Mouse (Mus musculus): Measurements from ENCODE around the gene 4931428L18Rik.

The 4931428L18Rik gene

DNA sequence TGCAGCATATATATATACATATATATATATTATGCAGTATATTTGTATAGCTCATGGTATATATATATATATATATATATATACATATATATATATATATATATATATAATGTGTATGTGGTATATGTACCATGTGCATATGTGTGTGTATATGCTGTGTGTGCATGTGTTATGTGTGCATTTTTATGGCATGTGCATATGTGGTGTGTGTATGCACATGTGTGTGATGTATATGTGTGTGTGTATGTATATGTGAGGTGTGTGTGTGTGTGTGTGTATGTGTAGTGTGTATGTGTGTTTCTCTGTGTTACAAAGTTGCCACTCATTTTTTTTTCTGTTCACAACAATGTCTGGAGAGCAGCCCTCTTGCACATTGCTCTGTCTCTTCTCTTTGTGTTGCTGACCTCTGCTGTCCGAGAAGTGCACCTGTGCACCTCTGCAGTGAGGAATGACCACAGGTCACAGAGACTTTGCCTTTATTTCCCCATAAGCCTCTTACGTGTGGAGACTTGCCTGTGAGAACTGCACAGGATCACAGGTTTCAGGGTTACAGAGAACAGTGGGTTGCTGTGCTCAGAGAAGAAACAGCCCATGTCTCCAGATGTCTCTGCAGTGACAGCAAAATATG lies 69.6 kb downstream of the 4931428L18Rik start:
- no peak for DNase-seq (ENCODE audit: low read depth in 2 of 2, low spot score in 2 of 2)

DNA sequence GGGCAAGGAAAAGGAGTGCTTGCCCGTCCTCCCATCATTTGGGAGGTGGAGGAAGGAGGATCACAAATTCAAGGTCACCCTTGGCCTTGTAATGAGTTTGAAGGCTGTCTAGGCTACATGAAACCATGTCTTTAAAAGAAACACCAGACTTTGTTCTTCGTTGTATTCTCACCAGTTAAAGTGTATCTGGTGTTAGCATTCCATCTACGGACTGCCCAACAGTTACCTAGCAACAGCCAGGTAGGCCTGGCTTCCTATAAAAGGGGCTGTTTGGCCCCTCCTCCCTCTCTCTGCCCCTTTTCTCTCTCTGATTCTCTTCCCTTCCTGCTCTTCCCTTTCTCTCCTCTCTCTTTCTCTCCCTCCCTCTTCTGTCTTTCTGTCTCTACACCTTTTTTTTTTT lies 71.9 kb downstream of the 4931428L18Rik start:
- no peak for DNase-seq (ENCODE audit: low read depth in 2 of 2, low spot score in 2 of 2)

DNA sequence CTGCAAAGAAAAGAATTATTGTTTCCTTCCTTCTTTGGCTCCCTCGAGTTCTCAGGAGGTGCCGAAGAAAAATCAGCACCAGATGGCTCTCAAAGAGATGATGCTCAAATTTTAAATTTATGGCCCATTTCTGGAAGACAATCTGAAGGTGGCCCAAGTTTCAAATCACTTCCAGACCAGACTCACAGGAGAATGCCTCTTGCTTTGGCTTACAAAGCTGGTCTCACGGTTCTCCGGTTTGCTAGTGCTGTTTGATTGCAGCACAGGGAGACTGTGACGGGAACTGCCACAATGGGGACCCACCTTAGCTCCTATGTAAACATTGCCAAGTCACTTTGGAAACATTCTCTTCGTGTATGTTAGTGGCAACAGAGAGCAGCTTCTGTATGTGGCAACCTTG lies 72.8 kb downstream of the 4931428L18Rik start:
- no peak for DNase-seq (ENCODE audit: low read depth in 2 of 2, low spot score in 2 of 2)

DNA sequence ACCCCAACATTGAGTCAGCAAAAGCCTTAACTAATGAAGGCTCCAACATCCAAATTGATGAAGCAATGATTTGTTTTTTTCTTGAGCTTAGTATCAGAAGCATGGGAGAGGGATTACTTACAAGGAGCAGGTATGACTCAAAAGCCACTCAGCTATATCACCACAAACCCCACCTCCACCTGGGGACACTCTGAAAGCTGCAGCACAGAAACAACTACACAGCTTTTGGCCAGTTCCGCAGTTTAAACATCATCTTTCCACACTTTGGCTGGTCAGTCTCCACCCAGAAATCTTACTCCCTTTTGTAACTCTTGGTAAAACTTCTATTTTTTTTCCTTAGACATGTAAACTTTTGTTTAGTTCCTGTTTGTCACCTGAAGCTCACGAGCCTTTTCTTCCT lies 78.9 kb downstream of the 4931428L18Rik start:
- DNase-seq (ENCODE audit: low read depth in 2 of 2, low spot score in 2 of 2) = no peak

GRCm38 (mm10) chr1:31142288-31143094 lies 80.0 kb downstream of the 4931428L18Rik start:
- DNase-seq (ENCODE audit: low read depth in 2 of 2, low spot score in 2 of 2) = no peak

GRCm38 (mm10) chr1:31138387-31138786 lies 84.1 kb downstream of the 4931428L18Rik start:
- DNase-seq (ENCODE audit: low read depth in 2 of 2, low spot score in 2 of 2) = no peak

DNA sequence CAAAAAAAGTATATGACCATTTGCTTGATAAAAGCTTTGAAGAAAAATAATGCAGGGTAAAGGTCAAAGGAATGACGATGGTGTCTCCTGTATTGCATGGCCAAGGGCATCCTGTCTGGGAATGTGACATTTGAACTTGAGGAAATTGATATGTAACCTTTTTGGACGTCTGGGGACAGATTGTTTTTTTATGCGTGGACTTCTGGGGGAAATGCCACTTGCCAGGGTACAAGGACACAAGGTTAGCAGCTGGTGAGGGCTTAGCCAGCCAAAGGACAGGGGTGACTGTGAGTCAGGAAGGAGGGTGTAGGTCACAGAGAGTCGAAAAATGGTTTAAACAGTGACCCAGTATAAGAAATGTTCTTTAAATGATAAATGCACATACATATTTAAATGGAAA lies 109.0 kb downstream of the 4931428L18Rik start:
- no peak for DNase-seq (ENCODE audit: low read depth in 2 of 2, low spot score in 2 of 2)

DNA sequence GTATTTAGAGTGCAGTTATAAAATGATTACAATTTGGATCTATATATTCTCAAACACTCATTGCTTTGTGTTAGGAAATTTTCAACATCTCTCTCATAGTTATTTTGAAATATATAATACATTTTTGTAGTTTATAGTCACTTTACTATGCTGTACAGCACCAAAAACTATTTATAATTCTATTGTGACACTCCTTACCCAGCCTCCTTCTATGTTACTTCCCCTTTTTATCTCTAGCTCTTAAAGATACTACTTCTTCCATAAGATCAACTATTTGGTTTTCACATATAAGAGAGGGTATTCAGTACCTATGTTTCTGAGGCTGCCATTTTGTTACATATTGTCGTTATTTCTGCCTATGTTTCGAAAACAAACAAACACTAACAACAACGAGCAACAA lies 114.5 kb downstream of the 4931428L18Rik start:
- DNase-seq (ENCODE audit: low read depth in 2 of 2, low spot score in 2 of 2) = no peak

GRCm38 (mm10) chr1:31102863-31103657 lies 119.4 kb downstream of the 4931428L18Rik start:
- DNase-seq (ENCODE audit: low read depth in 2 of 2, low spot score in 2 of 2) = no peak

GRCm38 (mm10) chr1:31102280-31102679 lies 120.2 kb downstream of the 4931428L18Rik start:
- DNase-seq (ENCODE audit: low read depth in 2 of 2, low spot score in 2 of 2) = no peak

DNA sequence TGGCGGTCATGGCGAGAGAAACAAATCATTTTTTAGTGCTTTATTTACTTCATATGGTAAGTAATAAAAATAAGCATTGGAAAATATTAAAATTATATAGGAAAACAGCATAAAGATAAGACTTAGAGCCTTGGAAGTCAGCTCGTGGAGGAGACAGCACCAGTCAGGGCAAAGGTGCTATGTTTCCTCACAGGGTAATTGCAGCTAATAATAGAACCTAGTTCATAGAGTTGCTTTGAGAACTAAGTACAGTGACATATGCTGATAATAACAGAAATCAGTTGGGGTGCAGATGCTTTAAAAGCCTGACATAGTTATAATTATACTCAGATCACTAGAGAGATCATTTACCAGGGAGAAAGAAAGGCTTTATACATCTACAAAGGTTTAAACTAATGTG lies 125.3 kb downstream of the 4931428L18Rik start:
- no peak for DNase-seq (ENCODE audit: low read depth in 2 of 2, low spot score in 2 of 2)

DNA sequence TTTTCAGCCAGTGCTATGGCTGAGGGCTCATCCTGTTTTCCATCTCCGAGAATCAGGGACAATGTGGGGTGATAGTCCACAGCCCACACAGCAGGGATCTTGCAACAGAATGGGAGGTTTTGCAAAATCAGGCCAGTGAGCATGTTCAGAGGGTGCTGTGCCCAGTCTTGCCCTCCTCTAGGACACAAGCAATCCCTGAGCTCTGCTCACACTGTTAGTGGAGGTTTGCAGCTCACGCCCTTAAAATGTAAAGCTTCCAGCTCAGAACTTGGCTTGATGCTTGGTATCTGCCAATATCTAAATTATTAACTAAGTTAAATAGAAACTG lies 126.1 kb downstream of the 4931428L18Rik start:
- no peak for DNase-seq (ENCODE audit: low read depth in 2 of 2, low spot score in 2 of 2)

GRCm38 (mm10) chr1:31095706-31096465 lies 126.6 kb downstream of the 4931428L18Rik start:
- DNase-seq (ENCODE audit: low read depth in 2 of 2, low spot score in 2 of 2) = no peak

GRCm38 (mm10) chr1:31094792-31095191 lies 127.7 kb downstream of the 4931428L18Rik start:
- no peak for DNase-seq (ENCODE audit: low read depth in 2 of 2, low spot score in 2 of 2)

- no peak for DNase-seq (ENCODE audit: low read depth in 2 of 2, low spot score in 2 of 2)
These were observed 128.5 kb downstream of the 4931428L18Rik start for GRCm38 (mm10) chr1:31093939-31094338.

GRCm38 (mm10) chr1:31088686-31089085 lies 133.8 kb downstream of the 4931428L18Rik start:
- no peak for DNase-seq (ENCODE audit: low read depth in 2 of 2, low spot score in 2 of 2)

- DNase-seq (ENCODE audit: low read depth in 2 of 2, low spot score in 2 of 2) = no peak
These were observed 149.7 kb downstream of the 4931428L18Rik start for GRCm38 (mm10) chr1:31072523-31073370.

DNA sequence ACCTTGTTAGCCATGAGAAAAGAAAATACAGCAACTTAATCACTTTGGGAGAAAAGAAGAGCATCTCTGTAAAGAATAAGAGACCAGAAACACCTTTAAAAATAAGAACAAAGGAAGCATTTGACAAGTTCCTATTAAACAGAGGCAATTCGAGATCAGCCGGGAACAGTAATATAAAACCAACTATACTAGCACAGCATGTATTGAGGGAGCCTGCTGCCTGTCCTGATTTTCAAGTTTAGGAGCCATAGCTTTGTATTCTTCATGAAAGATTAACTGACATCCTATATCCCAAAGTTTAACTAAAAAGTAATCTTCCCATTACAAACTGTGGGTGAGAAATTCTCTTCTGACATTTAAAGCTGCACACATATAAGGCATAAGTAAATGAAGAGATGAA lies 151.3 kb downstream of the 4931428L18Rik start:
- DNase-seq (ENCODE audit: low read depth in 2 of 2, low spot score in 2 of 2) = no peak

DNA sequence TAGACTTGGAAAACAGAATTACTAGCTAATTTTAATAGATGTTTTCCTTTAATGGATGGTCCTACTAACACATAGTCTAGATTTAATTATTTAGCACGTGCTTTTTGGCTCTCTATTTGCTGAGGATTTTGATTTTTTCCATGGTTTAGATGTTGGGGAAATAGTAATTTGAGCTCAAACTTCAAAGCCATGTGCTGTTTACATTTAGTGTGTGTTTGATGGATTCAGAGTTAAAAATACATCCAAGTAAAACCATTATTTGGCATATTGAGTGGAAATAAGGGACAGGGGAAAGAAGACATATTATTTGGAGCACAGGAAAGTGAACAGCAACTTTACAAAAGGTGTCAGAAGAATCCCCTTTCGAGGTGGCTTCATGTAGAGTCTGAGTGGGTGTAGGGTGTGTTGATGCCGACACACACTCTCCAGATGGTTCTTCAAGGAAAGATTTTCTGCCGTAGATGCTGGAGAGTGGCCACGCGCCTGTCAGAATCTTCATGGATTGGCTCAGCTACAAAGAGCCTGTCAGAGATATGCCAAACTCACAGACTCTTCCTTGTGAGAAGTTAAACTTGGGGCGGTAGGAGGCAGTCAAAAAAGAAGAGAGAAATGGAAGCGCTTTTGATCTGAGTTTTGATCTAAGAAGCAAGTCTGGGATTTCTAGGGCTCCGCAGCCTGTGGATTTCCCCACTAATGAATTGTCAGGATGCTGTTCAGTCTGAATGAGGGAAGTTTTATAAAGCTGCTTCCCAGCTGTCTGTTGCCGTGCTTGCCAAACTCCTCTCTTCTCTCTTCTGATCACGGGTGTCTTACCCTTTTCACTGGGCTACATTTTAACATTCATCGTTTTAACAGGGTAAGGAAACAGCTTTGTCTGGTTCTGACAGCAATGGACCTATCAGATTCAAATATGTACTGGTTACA lies 157.4 kb downstream of the 4931428L18Rik start:
- DNase-seq (ENCODE audit: low read depth in 2 of 2, low spot score in 2 of 2) = no peak

Measured in CD8-positive naive resting alpha-beta T cell, adult 2 months (primary cell).